Mouse (Mus musculus): ENCODE data around the gene Nxn. TPM values are rescaled to one million over a fixed set of nuclear protein-coding genes. Genes with fewer than 3 reads are reported as not detected.
A peak's percentile ranks its signal among the peaks of the same experiment; 100 is the strongest.

Nxn gene
- polyA plus RNA-seq, 1 experiment: 19.1 TPM

DNA sequence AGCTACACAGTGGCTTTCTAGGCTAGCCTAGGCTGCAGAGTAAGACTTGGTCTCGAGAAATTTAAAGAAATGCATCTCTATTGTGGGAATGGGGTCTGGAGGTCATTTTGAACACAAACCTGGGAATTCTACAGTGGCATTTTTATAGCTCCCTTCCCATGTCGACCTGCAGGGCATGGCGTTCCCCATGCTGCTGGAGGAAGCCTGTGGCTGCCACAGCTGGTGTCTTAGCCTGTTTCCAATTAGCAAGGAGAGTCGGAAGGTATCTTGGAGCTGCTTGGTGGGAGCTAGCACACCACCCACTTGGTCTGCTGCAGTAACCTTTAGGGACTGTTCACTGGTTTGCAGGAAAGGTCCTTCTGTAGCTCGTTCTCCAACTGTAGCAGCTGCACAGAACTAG is 142.8 kb downstream of the Nxn start:
- Histone ChIP-seq H3K4me1 (ENCODE audit: control insufficient read depth, insufficient read depth, low read length) (peaks cover 4% of the 10 kb centered on the region; the same call in 1 of the 2 replicates), H3K4me3 (replicated peaks; ENCODE audit: extremely low read depth, low read depth, low read length) (no peak overlapping the region)
- no peak for TF ChIP-seq CTCF (IDR thresholded peaks at IDR 0.05; ENCODE audit: insufficient read depth, low read length)
- no peak for DNase-seq
- 46% methylated on average over 5 of the region's 5 CpGs for WGBS

- no peak for DNase-seq
- TF ChIP-seq CTCF (IDR thresholded peaks at IDR 0.05; ENCODE audit: insufficient read depth, low read length) (no peak), POLR2A (IDR thresholded peaks at IDR 0.05; ENCODE audit: borderline replicate concordance, extremely low read depth, low read depth, low read length) (no peak)
- Histone ChIP-seq H3K4me3 (replicated peaks; ENCODE audit: extremely low read depth, low read depth, low read length) (no peak overlapping the region), H3K4me1 (ENCODE audit: control insufficient read depth, insufficient read depth, low read length) (no peaks in the 10 kb centered on the region; the same call in 1 of the 2 replicates)
- 43% methylated on average over 4 of the region's 4 CpGs for WGBS
These were observed 143.4 kb downstream of the Nxn start for GRCm38 (mm10) chr11:76255431-76256001.

DNA sequence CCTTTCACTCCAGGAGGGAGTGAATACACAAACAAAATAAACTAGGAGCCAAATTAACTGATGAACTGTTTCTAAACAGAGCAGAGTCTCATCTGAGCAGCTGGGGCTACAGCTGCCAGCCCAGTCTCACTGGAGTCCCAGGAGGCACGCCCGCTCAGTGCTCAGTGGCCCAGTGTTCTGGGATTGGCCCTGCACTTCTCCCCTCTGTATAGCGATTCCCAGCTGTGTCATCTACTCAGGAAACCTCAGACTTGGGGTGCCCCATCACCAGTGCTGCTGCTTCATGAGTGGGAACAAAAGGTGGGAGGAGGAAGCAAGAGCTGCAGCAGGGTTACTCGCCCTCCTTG is 145.0 kb downstream of the Nxn start:
- TF ChIP-seq CTCF (IDR thresholded peaks at IDR 0.05; ENCODE audit: insufficient read depth, low read length) (no peak), POLR2A (IDR thresholded peaks at IDR 0.05; ENCODE audit: borderline replicate concordance, extremely low read depth, low read depth, low read length) (no peak)

DNA sequence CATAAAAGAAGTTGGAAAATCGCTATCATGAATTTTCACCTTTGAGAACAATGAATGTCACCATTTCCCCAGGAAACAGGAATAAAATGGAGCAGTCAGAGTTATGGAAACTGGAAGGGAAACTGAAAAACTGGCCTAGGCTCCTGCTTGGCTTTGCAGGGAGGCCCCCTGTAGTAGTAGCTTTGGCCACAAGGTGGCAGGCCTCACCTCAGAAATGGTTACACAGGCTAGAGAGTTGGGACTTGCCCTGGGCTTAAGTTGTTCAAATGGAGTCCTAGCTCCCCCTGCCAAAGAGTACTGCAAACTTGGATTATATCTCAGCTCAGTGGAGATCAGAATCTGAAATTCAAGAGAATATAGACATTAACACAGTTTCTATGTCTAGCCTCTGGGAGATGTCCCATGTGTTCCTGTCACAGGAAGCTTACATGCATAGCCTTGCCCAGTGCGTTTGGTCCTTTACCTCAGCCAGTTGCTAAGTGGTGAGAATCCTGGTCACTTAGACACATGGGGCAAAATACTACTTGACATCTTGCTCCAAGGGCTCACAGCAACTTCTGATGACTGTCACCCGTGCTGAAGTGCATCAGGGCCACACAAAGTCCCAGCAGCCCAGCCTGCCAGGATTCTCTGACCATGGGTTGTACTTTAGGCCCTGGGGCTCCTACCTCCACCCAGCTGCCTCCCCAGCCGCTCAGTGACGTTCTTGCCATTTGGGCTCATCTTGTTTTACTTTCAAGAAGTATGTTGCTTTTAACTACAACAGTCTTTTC is 145.6 kb downstream of the Nxn start:
- TF ChIP-seq POLR2A (IDR thresholded peaks at IDR 0.05; ENCODE audit: borderline replicate concordance, extremely low read depth, low read depth, low read length) (no peak), CTCF (IDR thresholded peaks at IDR 0.05; ENCODE audit: insufficient read depth, low read length) (peak; percentile 94)
- DNase-seq: peak; percentile 84
- no peaks in the 10 kb centered on the region; the same call in 1 of the 2 replicates for H3K4me1 ChIP-seq (ENCODE audit: control insufficient read depth, insufficient read depth, low read length)
- WGBS: 40% methylated on average over 5 of the region's 5 CpGs
- H3K4me3 ChIP-seq (replicated peaks; ENCODE audit: extremely low read depth, low read depth, low read length): no peak overlapping the region

More for the DNA sequence above, 145.0 kb downstream of the Nxn start:
- H3K4me3 ChIP-seq (replicated peaks; ENCODE audit: extremely low read depth, low read depth, low read length): no peak overlapping the region
- DNase-seq: no peak
- WGBS: 72% methylated on average over 4 of the region's 4 CpGs
- H3K4me1 ChIP-seq (ENCODE audit: control insufficient read depth, insufficient read depth, low read length): no peaks in the 10 kb centered on the region; the same call in 1 of the 2 replicates

GRCm38 (mm10) chr11:76252036-76252435 is 146.9 kb downstream of the Nxn start:
- Histone ChIP-seq H3K4me3 (replicated peaks; ENCODE audit: extremely low read depth, low read depth, low read length) (no peak overlapping the region), H3K4me1 (ENCODE audit: control insufficient read depth, insufficient read depth, low read length) (no peaks in the 10 kb centered on the region; the same call in 1 of the 2 replicates)
- 58% methylated on average over 3 of the region's 3 CpGs for WGBS
- TF ChIP-seq CTCF (IDR thresholded peaks at IDR 0.05; ENCODE audit: insufficient read depth, low read length): no peak
- no peak for TF ChIP-seq POLR2A (IDR thresholded peaks at IDR 0.05; ENCODE audit: borderline replicate concordance, extremely low read depth, low read depth, low read length)
- no peak for DNase-seq

- 42% methylated on average over 2 of the region's 2 CpGs for WGBS
- H3K4me3 ChIP-seq (replicated peaks; ENCODE audit: extremely low read depth, low read depth, low read length): no peak overlapping the region
- TF ChIP-seq CTCF (IDR thresholded peaks at IDR 0.05; ENCODE audit: insufficient read depth, low read length) (no peak), POLR2A (IDR thresholded peaks at IDR 0.05; ENCODE audit: borderline replicate concordance, extremely low read depth, low read depth, low read length) (no peak)
- DNase-seq: no peak
- H3K4me1 ChIP-seq (ENCODE audit: control insufficient read depth, insufficient read depth, low read length): peaks cover 7% of the 10 kb centered on the region
These were observed 151.7 kb downstream of the Nxn start for GRCm38 (mm10) chr11:76247239-76247638.

DNA sequence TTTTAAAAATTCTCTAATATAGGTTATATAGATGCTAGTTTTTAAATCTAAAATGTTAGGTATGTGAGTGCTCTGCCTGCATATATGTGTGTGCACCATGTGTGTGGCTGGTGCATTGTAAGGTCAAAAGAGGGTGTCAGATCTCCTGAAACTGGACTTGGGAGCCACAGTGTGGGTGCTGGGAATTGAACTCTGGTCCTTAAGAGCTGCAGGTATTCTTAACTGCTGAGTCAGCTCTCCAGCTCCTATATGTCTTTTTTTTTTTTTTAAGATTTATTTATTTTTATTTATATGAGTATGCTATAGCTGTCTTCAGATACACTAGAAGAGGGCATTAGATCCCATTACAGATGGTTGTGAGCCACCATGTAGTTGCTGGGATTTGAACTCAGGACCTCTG is 152.5 kb downstream of the Nxn start:
- no peak for TF ChIP-seq POLR2A (IDR thresholded peaks at IDR 0.05; ENCODE audit: borderline replicate concordance, extremely low read depth, low read depth, low read length)
- TF ChIP-seq CTCF (IDR thresholded peaks at IDR 0.05; ENCODE audit: insufficient read depth, low read length): no peak
- H3K4me1 ChIP-seq (ENCODE audit: control insufficient read depth, insufficient read depth, low read length): peaks cover 7% of the 10 kb centered on the region

GRCm38 (mm10) chr11:76243811-76244546 is 155.0 kb downstream of the Nxn start:
- Histone ChIP-seq H3K4me1 (ENCODE audit: control insufficient read depth, insufficient read depth, low read length) (peaks cover 7% of the 10 kb centered on the region), H3K4me3 (replicated peaks; ENCODE audit: extremely low read depth, low read depth, low read length) (peak overlapping the region; percentile 85)
- WGBS: 2% methylated on average over 34 of the region's 34 CpGs
- no peak for TF ChIP-seq POLR2A (IDR thresholded peaks at IDR 0.05; ENCODE audit: borderline replicate concordance, extremely low read depth, low read depth, low read length)
- no peak for TF ChIP-seq CTCF (IDR thresholded peaks at IDR 0.05; ENCODE audit: insufficient read depth, low read length)
- DNase-seq: no peak

More for the DNA sequence above, 152.5 kb downstream of the Nxn start:
- H3K4me3 ChIP-seq (replicated peaks; ENCODE audit: extremely low read depth, low read depth, low read length): no peak overlapping the region
- no peak for DNase-seq

- Histone ChIP-seq H3K4me3 (replicated peaks; ENCODE audit: extremely low read depth, low read depth, low read length) (peak within 1 kb of the TSS; percentile 85), H3K4me1 (ENCODE audit: control insufficient read depth, insufficient read depth, low read length) (peaks cover 7% of the 10 kb centered on the region)
- DNase-seq: peak; percentile 94
- WGBS: under 1% methylated on average over 61 of the region's 61 CpGs
- peak; percentile 75; the same call in 1 of the 2 replicates for TF ChIP-seq POLR2A (IDR thresholded peaks at IDR 0.05; ENCODE audit: borderline replicate concordance, extremely low read depth, low read depth, low read length)
- no peak for TF ChIP-seq CTCF (IDR thresholded peaks at IDR 0.05; ENCODE audit: insufficient read depth, low read length)
These were observed 155.8 kb downstream of the Nxn start, which contains the start of the genes Mrm3 and Glod4 for GRCm38 (mm10) chr11:76242901-76243810. Gene Mrm3 (plus strand): TSS chr11:76243715. Gene Glod4 (minus strand): TSS chr11:76243725.

All from lung, adult 2 months (tissue).